Mouse (Mus musculus) layer of hippocampus, adult 8-10 months (tissue): Measurements from ENCODE around the gene Zfp827. TPM values are rescaled to one million over a fixed set of nuclear protein-coding genes. Genes with fewer than 3 reads are reported as not detected.
A peak's percentile ranks its signal among the peaks of the same experiment; 100 is the strongest.

Source experiments
- DNase-seq, 2 experiments: peaks; one replicate each; pipeline ENCODE4 v3.0.0; 2022; ENCODE audit warnings: low spot score in 2 of 2
- total RNA-seq, 4 experiments: library from RNA; stranded (reverse); gene quantifications; 2 replicates each; pipeline ENCODE4 v1.2.4; 2022

Gene Zfp827
- total RNA-seq, 4 experiments from 2014 or later = 30.4 to 33.4 (median 32.7) TPM

DNA sequence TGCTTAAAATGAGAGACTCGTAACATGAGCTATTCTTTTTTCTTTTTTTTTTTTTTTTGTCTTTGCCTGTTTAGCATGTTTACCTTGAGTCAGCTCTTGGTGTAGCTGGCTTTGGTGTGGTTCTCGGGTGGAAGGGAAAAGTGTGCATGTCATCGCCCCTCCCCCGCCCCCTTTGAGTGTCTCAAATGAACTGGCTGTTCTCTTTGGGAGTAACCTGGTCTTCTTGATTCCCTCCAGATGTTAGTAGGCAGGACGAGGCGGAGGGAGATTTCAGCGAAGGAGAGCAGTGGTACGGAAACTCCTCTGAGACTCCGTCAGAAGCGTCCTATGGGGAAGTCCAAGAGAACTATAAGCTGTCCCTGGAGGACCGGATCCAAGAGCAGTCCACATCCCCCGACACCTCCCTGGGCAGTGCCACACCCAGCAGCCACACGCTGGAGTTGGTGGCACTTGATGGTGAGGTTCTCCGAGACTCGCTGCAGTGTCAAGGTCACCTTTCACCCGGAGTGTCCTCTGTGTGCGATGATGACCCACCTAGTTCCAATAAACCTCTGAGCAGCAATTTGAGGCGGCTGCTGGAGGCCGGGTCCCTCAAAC, 31.9 kb downstream of the Zfp827 start:
- no peak for DNase-seq

DNA sequence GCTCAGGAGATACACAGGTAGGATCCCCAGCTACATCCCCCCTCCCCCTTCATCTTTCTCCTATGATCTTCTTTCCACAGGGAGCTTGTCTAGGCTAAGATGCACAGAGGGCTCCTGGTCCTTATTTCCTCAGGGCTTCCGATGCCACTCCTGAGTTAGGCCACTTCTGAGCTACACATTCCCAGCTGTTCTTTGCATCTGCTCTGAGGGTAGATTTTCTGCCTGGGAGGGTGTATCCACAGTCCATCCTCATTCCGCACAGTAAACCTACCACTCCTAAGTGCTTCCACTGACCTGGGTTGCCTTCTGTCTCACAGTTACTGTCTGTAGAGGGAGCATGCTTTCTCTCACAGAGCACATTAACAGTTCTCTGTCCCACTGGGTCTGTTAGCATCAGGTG, 37.7 kb downstream of the Zfp827 start:
- no peak for DNase-seq

DNA sequence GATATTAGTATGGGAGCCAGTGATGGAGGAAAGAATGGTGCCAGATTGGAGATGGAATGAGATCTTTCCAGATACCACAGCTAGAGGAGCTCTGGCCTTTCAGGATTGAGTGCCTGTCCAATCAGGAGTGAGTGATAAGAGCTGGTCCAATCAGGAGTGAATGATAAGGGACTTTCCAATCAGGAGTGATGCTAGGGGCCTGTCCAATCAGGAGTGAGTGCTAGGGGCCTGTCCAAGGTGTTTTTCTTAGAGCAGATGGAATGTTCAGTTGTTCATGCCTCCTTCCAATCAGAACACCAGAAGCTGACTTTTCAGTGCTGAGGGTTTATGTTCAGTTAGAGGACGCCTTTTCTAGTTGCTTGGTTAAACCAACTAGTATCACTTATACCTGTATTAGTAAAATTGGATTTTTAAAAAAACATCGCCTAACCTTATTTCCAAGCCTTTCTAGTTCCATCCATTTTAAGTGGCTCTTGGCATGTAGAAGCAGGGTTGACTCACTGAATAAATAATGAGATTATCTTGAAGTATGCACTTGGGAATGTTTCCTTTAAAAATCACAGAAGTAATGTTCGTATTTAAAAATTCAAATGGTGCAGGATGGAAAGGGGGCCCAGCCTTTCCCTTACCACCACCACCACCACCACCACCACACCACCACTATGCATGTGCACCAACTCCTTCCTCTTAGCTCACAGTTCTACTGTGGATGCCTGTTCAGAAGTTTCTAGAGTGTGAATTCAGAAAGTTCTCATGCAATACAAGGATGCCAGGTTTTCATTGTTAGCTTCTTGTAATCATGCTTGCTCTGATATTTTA, 39.8 kb downstream of the Zfp827 start:
- no peak for DNase-seq

DNA sequence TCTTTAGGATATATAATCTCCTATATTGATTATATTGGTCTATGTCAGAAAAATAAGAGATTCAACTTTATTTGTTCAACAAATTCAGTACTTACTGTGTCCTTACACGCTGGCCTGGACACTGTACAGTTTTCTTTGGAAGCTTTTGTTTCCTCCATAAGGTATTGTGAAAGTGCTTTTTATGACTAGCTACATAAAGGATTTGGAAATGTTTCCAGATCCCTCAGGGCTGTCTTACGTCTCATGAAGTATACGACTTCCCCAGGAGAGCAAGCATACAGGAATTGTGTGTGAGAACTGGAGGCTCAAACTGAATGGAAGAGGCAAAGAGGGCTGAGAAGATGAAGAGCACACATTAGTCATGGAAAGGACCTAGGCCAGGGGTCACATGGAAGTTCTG, 45.1 kb downstream of the Zfp827 start:
- DNase-seq = no peak

DNA sequence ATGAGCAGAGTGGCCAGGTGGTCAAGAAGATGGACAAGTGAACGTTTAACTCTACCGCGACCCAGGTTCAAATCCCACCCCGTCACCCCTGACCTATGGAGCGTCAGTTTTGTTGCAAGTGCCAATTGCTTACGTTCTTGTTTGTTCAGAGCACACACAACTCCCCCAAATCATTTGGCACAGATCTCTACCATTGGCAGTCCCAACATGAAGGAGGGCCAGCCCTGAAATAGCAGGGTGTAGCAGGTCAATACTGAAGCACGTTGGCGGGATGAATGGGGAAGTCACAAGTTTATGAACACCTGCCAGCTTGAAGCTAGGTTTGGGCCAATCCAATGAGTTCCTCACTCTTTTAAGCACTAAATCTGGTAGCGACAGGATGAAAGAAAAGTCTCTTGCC, 46.7 kb downstream of the Zfp827 start:
- no peak for DNase-seq

DNA sequence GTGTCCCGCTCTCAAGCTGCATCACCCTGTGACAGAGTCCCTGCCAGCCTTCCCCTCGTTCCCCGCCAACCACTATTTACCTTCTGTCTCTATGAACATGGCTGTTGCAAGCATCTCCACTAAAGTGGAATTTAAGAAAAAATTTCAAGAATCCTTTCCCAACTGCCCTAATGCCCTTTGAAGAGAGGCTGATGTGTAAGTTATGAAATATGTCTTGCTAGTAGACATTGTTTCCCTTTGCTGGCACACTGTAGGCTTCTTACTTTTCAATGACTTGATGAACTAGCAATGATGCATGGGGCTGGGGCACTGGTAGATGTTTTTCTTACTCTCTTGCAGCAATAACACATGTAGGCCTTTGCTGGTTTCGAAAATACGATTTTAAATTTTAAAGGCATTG, 49.0 kb downstream of the Zfp827 start:
- no peak for DNase-seq

DNA sequence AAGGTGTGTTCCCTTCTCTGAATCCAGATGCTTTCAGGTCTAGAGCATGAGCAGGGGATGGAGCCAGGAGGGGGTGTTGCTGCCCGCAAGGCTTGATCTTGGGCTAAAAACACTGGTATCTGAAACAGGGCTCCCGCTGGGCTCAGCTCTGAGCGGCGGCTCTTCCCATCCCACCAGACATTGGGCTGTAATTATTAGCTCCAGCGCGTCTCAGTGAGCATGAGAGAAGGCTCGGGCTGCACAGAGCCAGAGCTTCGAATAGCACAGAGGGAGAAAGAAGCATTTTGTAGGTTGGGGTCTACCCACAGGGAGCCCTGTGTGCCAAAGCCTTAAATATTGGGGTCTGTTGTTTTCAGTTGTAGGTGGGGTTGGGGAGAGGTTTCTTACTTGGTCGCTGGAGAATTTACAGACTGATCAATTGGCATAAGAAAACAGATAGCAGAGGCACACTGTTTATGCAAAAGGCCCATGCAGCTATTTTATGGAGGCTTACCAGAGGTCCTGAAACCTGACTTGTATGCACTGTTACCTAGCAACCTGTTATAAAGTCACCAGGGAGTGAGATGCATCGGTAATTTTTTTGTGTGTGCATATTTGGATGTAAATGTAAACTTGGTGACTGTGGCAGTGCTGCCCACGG, 50.4 kb downstream of the Zfp827 start:
- DNase-seq = no peak

DNA sequence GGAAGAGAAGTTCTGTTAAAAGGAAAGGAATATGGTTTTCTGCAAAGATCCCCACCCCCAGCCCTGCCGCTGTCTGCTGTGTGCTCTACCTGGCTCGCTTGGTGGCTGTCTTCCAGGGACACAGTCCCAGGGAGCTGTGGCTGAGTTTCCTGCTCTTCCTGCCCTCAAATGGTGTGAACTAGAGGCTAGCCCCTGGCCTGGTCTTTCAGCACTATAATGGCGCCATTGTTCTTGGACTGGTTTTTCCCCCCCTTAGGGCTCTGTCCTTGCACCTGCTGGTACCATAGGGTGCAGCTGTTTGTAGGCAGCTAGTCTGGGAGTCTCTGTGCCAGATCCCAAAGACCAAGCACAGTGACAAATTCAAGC, 50.9 kb downstream of the Zfp827 start:
- peak; percentile 25 to 28 for DNase-seq

DNA sequence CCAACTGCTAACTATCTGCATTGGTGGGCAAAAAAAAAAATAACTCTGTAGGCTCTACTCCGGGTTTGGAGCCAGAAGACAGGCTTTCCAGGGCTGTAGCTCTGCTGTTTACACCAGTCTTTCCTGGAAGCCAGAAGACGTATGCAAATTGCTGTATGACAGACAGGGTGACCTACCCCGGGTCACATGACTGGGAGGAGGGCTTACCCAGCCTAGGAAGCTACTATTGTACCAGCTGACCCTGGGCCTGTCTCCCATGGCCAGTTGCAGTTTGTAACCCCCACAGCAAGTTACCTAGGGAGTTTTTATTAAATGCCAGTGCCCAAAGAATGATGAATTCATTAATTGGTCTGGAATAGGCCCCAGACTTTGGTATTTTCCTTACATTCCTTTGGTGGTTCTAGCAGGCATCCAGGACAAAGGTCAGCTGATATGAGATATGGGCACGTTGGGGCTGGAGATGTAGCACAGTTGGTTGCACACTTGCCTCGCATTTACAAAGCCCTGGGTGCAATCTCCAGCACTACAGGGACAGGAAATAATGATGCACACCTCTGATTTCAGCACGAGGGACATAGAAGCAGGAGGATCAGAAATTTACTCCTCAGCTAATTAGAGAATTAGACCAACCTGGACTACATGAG, 52.0 kb downstream of the Zfp827 start:
- DNase-seq = no peak

DNA sequence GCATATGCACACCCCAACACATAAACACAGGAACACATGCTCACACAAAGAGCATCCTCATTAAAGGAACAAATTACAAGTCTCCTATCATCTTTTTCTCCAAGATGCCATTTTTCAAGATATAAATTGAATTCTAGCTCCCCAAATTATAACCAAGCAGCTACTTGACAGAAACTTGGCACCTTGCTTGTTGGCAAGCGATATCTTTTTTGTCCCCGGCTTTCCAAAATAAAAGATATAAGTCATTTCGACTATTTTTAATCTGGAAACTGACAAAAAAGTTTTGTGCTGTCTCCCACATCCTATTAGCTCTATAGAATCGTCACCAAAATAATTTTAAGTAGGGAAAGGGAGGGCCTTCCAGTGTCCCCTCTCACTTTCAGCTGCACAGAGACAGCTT, 53.1 kb downstream of the Zfp827 start:
- DNase-seq = no peak

DNA sequence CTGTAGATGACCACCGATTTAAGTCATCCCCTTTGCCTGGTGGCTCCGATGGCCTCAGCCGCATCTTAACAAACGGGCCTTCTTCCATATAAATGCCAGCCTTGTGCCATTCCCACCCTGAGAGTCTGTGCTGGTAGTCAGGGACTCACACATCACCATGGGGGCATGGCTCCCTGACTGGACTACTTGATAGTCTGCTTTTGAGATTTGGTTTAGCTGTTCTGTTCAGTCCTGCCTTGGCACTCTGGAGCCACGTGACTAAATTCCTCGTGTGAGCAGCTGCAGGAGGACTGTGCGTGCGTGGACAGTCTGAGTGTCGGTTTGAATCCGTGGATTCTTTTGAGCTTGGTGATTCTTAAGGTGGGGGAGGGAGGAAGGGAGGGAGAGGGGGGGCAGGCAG, 53.7 kb downstream of the Zfp827 start:
- no peak for DNase-seq

DNA sequence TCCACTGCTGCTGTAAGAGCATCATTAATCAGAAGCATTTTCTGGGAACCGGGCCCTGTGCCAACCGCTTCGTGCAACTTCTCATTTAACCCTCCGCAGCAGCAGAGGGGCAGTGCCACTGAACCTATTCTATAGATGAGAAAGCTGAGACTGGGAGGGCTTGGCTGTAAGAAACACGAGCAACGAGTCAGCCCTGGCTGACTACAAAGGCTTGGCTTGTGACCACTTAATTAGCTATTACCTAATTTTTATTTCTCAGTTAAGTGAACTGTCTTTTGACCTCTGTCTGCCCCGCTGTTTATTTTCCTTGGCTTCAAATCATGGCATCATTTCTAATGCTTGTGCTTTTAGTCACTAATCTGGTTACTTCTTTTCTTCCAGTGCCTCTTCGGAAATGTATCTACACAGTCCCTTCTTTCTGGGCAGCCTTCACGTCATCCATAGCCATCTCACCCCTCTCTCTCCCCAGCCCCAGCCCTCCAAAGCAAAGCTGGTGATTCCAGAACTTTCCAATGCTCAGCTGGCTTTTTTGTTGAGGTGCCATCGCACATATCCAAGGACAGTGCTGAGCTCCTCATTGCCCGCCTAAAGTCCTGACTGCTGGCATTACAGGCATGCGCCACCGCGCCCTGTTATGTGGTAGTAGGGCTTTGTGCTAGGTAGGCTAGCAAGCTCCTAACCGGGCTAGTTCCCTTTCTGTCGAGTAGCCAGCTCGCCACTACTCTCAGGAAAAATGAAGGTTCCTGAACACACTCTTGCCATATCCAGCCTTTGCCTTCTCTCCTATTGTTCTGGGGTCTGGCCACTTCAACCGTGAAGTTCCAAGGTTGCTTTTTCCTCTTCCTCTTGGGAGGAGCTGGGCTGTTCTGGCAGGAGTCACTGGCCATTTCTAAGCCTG, 55.5 kb downstream of the Zfp827 start:
- no peak for DNase-seq

DNA sequence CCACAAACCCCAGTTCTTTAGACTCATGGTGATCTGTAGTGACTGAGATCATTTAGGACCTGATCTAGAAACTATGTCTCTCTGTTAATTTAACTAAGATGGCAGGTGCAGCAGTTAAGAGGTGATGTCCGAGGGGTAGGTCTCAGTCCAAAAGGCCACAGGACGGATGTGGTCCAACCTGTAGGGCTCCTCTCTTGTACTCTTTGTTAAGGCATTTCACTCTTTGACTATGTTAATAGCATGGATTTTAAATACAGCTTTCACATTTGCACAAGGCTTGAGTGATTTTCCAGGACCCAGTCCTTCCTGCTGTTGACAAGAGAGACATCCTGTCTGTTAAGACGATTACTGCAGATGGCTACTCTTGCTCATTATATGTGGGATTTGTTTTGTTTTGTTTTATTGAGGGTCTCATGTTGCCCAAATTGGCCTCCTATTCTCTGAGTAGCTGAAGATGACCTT, 56.2 kb downstream of the Zfp827 start:
- no peak for DNase-seq

DNA sequence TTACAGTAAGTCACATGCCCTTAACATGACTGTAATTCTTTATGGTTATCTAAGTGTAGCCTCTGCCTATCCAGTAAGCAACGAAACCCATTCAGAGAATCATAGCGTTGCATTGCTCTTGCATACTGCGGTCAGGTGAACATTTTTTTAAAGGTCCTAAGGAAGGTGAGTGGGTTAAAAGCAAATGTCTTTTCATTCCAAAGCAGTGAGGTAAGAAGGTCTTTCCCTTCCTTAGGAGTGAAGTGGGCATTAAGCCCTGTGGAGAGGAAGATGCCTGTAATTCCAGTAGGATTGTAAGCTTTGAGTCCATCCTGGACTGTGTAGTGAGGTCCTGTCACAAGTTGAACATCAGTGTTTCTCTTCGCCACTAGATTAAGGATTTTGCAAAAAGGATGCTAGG, 66.2 kb downstream of the Zfp827 start:
- DNase-seq = no peak

DNA sequence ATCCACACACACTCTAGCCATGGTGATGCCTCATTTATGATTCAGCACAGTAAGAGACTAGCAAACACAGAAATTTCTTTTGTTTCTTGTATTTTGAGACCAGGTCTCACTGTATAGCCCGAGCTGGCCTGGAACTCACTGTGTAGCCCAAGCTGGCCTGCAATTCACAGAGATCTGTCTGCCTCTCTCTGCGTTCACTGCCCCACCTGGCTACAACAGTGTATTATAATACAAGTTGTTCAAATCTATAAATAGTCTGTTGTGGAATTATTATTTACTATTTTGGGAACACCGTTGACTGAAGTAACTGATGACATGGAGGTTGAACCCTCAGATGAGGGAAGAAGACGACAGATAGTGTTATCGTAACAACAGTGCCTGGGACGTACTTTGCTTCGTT, 66.9 kb downstream of the Zfp827 start:
- DNase-seq = no peak

DNA sequence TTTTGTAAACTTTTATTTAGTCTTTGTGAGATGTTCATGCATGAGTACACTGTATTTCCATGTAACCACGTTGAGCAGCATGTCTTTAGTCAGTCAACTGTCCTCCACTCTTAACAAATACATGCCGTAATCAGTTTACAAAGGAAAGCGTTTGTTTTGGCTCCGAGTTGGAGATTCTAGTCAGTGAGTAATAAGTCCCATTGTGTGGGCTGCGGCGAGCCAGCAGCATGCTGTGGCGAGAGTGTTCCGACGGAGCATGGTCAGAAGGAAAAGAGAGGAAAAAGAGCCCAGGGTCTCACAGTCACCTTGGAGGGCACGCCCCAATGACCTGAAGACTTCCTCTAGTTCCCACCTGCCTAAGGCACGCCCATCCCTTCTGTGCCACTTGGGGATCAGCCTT, 68.7 kb downstream of the Zfp827 start:
- DNase-seq = no peak

DNA sequence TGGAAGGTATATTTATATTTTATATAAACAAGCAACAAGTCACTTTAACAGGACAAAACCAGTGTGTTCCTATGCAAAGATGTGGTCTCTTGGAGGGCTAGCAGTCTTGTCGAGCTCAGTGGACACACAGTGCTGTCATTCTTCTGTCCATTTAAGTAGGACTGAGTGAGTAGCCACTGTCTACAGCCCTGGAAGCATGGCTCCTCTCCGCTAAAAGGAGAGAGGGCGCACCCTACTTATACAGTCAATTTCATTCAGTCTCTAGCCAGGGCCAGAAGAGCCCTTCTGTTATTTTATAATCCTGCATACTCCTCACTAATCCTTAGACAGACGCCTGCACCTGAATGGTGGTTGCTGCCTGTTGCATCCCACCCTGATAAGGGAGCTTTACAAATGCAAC, 74.5 kb downstream of the Zfp827 start:
- DNase-seq = no peak

DNA sequence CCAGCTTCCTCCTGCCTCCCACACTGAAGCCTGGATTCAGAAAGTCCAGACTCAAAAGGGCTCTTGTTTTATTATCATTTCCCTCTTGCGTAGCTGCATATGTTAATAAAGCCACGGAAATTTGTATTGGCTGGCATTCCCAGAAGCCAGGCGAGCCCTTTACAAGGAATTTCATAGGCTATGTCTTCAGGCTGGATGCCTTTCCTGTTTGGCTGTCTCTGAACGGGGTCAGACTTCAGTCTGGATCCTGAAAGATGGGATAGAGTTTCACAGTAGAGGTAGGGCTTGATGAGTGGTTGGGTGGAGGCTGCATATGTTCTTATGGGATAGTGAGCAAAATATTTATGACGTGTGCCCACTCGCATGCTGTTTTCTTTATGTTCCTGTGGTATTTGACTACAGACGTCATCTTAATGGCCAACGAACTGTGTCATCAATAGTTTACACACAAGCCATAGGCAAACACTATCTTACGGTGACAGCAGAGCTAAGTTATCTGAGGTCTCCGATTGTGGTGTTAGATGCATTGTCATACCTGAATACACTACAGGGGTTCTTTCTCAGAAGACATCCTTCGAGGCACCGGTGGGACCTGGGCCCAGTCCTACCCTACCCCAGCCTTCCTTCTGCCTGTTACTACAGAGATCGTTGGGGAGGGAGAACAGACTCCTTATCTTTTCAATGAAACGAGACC, 75.1 kb downstream of the Zfp827 start:
- DNase-seq = no peak

DNA sequence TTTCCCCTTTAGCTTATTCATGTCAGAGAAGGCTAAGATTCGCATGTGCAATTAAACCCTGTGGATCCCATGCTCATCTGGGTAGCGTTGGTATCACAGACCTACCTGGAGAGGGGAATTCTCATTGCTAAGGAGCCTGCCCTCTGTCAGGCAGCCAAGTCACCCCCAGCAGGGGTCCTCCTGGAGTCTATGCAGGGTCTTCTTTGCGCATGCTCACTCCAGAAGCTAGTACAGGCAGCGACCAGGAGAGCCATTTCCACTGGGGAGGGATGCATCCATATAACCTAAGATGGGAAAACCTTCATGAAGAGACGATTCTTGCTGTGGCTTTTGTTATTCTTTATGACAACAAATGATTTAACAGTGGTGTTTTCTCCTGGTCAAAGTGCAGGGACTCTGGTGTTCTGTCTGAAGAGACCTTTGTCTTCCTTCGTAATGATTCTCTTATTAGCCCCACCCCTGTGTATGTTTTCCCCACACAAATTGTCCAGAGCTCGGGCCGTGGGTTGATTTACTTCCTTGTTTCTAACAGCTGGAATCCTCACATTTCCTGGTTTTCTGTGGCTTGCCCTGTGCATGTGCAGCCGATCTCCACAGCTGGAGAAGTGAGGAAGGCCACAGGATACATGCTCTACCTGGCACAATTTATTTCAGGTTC, 75.8 kb downstream of the Zfp827 start:
- no peak for DNase-seq

DNA sequence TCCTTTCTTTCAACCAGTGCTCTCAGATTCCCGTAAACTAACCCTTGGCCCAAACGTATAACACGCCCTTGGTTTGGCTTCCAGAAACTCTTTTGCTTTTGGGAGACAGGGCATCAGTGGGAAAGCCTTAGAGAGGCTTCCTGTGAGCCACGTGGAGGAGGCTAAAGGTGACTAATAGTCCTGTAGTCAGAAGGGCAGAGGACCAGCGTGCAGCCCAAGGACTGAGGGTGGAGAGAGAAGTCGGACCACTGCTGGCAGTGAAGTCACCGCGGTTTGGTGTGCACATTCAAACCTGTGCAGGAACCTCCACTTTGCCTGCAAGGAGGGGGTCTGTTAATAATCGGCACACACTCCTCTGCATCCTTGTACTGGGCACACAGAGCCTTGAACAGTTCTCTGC, 76.4 kb downstream of the Zfp827 start:
- no peak for DNase-seq
